Mouse (Mus musculus) stomach, postnatal 0 days (tissue): ENCODE measurements around the gene Fam171b. TPM values are rescaled to one million over a fixed set of nuclear protein-coding genes. Genes with fewer than 3 reads are reported as not detected.

Experiments
- ATAC-seq: fragments of 200-750 bp; cut with Nextera tagmentation; 2 replicates; pipeline ENCODE4 v1.8.0; 2017; ENCODE audit not compliant: low FRiP score, low TSS enrichment
- DNase-seq: peaks from one replicate; pipeline ENCODE4 v3.0.0-alpha.2; 2016; ENCODE audit warnings: low spot score
- H3K27ac ChIP-seq: fragments of 300-500 bp; sonication (generic); replicated peaks from 2 replicates; pipeline ENCODE4 v1.5.1; 2014; ENCODE audit warnings: mild to moderate bottlenecking, control low read depth
- H3K27me3 ChIP-seq: fragments of 300-500 bp; sonication (generic); 2 replicates; pipeline ENCODE4 v1.6.1; 2014; ENCODE audit warnings: low read length; ENCODE audit not compliant: control insufficient read depth, insufficient read depth
- H3K36me3 ChIP-seq: fragments of 300-500 bp; sonication (generic); 2 replicates; pipeline ENCODE4 v1.6.1; 2014; ENCODE audit warnings: low read length, mixed read lengths; ENCODE audit not compliant: control insufficient read depth, insufficient read depth
- H3K4me1 ChIP-seq: fragments of 300-500 bp; sonication (generic); replicated peaks from 2 replicates; pipeline ENCODE4 v1.6.1; 2014; ENCODE audit warnings: antibody characterized with exemption; ENCODE audit not compliant: control insufficient read depth, insufficient read depth
- H3K4me2 ChIP-seq: fragments of 300-500 bp; sonication (generic); replicated peaks from 2 replicates; pipeline ENCODE4 v1.6.1; 2014; ENCODE audit warnings: low read depth, mild to moderate bottlenecking, control low read depth, moderate library complexity
- H3K4me3 ChIP-seq: fragments of 300-500 bp; sonication (generic); 2 replicates; pipeline ENCODE4 v1.5.1; 2014; ENCODE audit warnings: low read depth, low read length, control low read depth
- H3K9ac ChIP-seq: fragments of 300-500 bp; sonication (generic); 2 replicates; pipeline ENCODE4 v1.6.1; 2014; ENCODE audit warnings: mild to moderate bottlenecking, low read length, control low read depth, mixed read lengths
- H3K9me3 ChIP-seq: fragments of 300-500 bp; sonication (generic); 2 replicates; pipeline ENCODE4 v1.6.1; 2016; ENCODE audit warnings: low read length; ENCODE audit not compliant: control insufficient read depth
- CTCF ChIP-seq: IDR thresholded peaks from 2 replicates; pipeline ENCODE4 v1.5.1; 2016; ENCODE audit warnings: antibody characterized with exemption, low read depth, mild to moderate bottlenecking, moderate library complexity
- EP300 ChIP-seq: optimal IDR thresholded peaks from 2 replicates; pipeline ENCODE3; 2016; ENCODE audit warnings: antibody characterized with exemption
- WGBS: fragments of 180-500 bp; shearing (Covaris S2); extraction: QIAGEN DNeasy Blood & Tissue Kit; methylation state at CpG from one replicate; pipeline ENCODE4 v1.1.7; 2014; 5-methylcytosine and 5-hydroxymethylcytosine counted together
- polyA plus RNA-seq: library from polyadenylated mRNA; unstranded; fragments of >200 nt; fragmentation: Nextera tagmentation; extraction: Ambion mirVana; gene quantifications from 2 replicates; pipeline ENCODE4 v1.2.1, GENCODE M21; 2015

The Fam171b gene
- 4.2 and 4.8 TPM in 2 replicates for polyA plus RNA-seq

GRCm38 (mm10) chr2:83812483-83813272 lies at the start of gene Fam171b:
Gene Fam171b (plus strand): TSS chr2:83812636.
- H3K4me1 ChIP-seq, result no peaks in the 10 kb centered on the region
- under 1% methylated on average over 59 of the region's 63 CpGs for WGBS
- TF ChIP-seq CTCF, result peak; percentile 52
- TF ChIP-seq EP300, result no peak
- peak within 1 kb of the TSS; percentile 40; the same call in 1 of the 2 replicates for H3K27ac ChIP-seq
- H3K27me3 ChIP-seq, result no peaks in the 10 kb centered on the region
- H3K9ac ChIP-seq, result peak within 1 kb of the TSS; percentile 71
- ATAC-seq (peak; percentile 92), DNase-seq (peak; percentile 68)
- peak within 1 kb of the TSS; percentile 68 for H3K4me3 ChIP-seq
- H3K36me3 ChIP-seq, result no peaks in the 10 kb centered on the region
- H3K9me3 ChIP-seq, result no peaks in the 10 kb centered on the region
- H3K4me2 ChIP-seq, result peak within 1 kb of the TSS; percentile 90

GRCm38 (mm10) chr2:83766058-83766457 lies 46.4 kb upstream of the Fam171b start:
- Histone ChIP-seq H3K4me3 (no peak overlapping the region), H3K9ac (no peak overlapping the region), H3K27ac (no peak overlapping the region), H3K4me2 (no peak overlapping the region), H3K4me1 (no peaks in the 10 kb centered on the region), H3K27me3 (no peaks in the 10 kb centered on the region), H3K9me3 (no peaks in the 10 kb centered on the region), H3K36me3 (peaks cover under 1% of the 10 kb centered on the region; the same call in 1 of the 2 replicates)
- TF ChIP-seq CTCF, result no peak
- TF ChIP-seq EP300, result no peak
- ATAC-seq, result no peak
- WGBS, result 49% methylated on average over 6 of the region's 6 CpGs
- no peak for DNase-seq

DNA sequence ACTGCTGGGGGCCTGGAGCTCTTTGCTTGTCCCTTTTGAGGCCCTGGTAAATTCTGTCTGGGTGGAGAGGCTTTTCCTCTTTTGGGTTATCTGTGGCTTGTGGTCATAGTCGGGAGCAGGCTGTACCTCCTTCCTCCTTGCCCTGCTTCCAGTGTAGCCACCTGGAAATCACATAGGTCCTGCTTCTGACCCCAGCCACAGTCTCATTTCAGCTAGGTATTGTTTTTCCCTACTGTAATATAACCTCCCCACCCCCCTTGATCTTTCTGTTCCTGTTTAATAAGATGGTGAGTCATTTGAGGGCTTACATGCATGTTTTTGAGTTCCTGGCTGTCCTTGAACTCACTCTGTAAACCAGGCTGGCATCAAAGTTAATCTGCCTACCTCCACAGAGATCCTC lies 45.6 kb upstream of the Fam171b start:
- Histone ChIP-seq H3K4me1 (no peaks in the 10 kb centered on the region), H3K9me3 (no peaks in the 10 kb centered on the region), H3K4me2 (no peak overlapping the region), H3K27me3 (no peaks in the 10 kb centered on the region), H3K9ac (no peak overlapping the region), H3K4me3 (no peak overlapping the region), H3K27ac (no peak overlapping the region), H3K36me3 (peaks cover 3% of the 10 kb centered on the region; the same call in 1 of the 2 replicates)
- TF ChIP-seq EP300 (no peak), CTCF (no peak)
- ATAC-seq (no peak), DNase-seq (no peak)
- 90% methylated on average over 1 of the region's 1 CpGs for WGBS

DNA sequence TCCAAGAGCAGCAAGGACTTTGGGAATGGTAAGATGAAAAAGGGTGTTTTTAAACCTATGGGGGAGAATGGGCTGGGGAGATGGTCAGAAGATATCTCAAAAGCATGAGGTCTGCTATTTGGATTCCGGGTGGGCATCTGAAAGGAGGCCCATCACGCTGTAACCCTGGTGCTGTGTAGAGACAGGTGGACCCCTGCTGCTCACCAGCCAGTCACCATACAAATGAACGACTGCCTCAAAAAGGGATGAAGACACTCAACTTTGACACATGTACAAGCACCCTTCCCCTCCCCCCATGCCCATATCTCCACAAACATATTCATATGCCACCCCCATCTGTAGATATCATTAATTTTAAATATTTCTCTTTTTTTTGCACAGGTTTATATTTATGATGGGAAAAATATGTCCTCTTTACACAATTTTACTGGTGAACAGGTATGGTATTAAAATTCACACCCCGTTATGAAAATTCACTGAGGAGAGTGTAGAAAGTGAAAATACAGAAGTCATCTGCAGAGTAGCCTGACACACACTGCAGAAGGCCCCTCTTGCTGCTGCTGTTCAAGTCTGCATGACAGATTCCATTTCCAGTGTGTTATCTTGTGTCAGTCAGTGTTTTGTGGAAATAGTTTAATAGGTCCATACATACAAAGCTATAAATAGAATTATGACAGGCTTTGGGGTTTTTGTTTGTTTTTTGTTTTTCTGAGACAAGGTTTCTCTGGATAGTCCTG lies 44.0 kb upstream of the Fam171b start:
- ATAC-seq (no peak), DNase-seq (no peak)
- Histone ChIP-seq H3K9ac (no peak overlapping the region), H3K27ac (no peak overlapping the region), H3K4me1 (no peaks in the 10 kb centered on the region), H3K36me3 (peaks cover 8% of the 10 kb centered on the region; the same call in 1 of the 2 replicates), H3K4me3 (no peak overlapping the region), H3K27me3 (no peaks in the 10 kb centered on the region), H3K4me2 (no peak overlapping the region), H3K9me3 (no peaks in the 10 kb centered on the region)
- 89% methylated on average over 4 of the region's 4 CpGs for WGBS
- TF ChIP-seq CTCF, result no peak
- TF ChIP-seq EP300, result no peak

DNA sequence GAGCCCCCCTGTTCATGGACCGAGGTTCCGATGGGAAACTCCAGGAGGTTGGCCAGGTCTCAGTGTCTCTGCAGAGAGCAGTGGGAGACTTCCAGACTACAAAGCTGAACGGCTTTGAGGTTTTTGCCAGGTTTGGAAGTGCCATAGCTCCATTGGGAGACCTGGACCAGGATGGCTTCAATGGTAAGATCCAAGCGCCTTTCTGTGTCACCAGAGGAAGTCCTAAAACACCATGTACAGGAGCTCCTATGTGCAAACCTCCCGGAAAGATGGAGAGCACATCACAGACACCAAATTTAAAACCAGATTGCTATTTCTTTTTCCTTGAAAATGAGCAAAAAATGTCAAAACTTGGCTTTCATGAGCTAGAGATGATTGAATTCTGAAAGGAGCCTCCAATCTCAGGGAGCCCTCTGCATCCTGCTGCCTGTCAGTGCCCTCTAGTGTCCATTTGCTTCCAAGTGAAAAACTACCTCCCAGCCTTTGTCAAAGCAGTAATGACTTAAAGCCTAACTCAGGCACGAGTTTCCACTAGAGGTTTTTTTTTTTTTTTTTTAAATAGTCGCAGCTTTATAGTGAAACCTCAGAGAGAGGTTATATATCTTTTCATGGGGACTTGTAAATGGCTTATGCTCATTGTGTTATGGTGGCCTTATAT lies 41.2 kb upstream of the Fam171b start:
- peak; percentile 50 for DNase-seq
- TF ChIP-seq CTCF (peak; percentile 93), EP300 (no peak)
- WGBS, result 58% methylated on average over 7 of the region's 7 CpGs
- Histone ChIP-seq H3K9me3 (no peaks in the 10 kb centered on the region), H3K4me1 (no peaks in the 10 kb centered on the region), H3K27me3 (no peaks in the 10 kb centered on the region), H3K27ac (no peak overlapping the region), H3K4me2 (no peak overlapping the region), H3K9ac (no peak overlapping the region), H3K36me3 (peaks cover 11% of the 10 kb centered on the region; the same call in 1 of the 2 replicates), H3K4me3 (no peak overlapping the region)
- ATAC-seq, result peak; percentile 66; the same call in 1 of the 2 replicates
